Mouse (Mus musculus) myocyte (in vitro differentiated cells): ENCODE measurements at regions not wholly inside any gene's neighbourhood (a gene's known extent, or its start where the extent isn't known, plus 50 kb on each side); places are given as distances from the start of the nearest gene placed in this dataset.

Source experiments
- H3K27me3 ChIP-seq: one replicate; pipeline ENCODE4 v1.6.1; 2011; ENCODE audit not compliant: control insufficient read depth, insufficient read depth, insufficient read length
- H3K36me3 ChIP-seq: one replicate; pipeline ENCODE4 v1.6.1; 2011; ENCODE audit not compliant: control insufficient read depth, insufficient read depth
- H3K4me2 ChIP-seq: one replicate; pipeline ENCODE4 v1.6.1; 2011; ENCODE audit warnings: low read depth, control low read depth
- H3K4me3 ChIP-seq: one replicate; pipeline ENCODE4 v1.5.1; 2011; ENCODE audit warnings: mild to moderate bottlenecking, control low read depth, moderate library complexity
- H3K79me2 ChIP-seq: one replicate; pipeline ENCODE4 v1.6.1; 2011; ENCODE audit not compliant: control insufficient read depth, insufficient read depth
- H3ac ChIP-seq: one replicate; pipeline ENCODE4 v1.6.1; 2011; ENCODE audit not compliant: control insufficient read depth, insufficient read length
- CEBPB ChIP-seq: IDR thresholded peaks from 2 replicates; pipeline ENCODE4 v1.6.1; 2011; ENCODE audit warnings: mild to moderate bottlenecking, moderate library complexity; ENCODE audit not compliant: poor library complexity, insufficient read depth, severe bottlenecking
- E2F4 ChIP-seq: IDR thresholded peaks from one replicate; pipeline ENCODE4 v1.6.1; 2011; ENCODE audit warnings: mild to moderate bottlenecking, control low read depth, moderate library complexity; ENCODE audit not compliant: insufficient read depth
- MAX ChIP-seq: IDR thresholded peaks from one replicate; pipeline ENCODE4 v1.6.1; 2011; ENCODE audit warnings: low read depth, mild to moderate bottlenecking, control low read depth
- MYOD1 ChIP-seq, 3 experiments: IDR thresholded peaks; one replicate each; pipeline ENCODE4 v1.6.1; 2011; ENCODE audit warnings: control low read depth in 2 of 3, low read depth in 2 of 3, mild to moderate bottlenecking in 2 of 3, moderate library complexity in 1 of 3; ENCODE audit not compliant: insufficient read length in 2 of 3, control insufficient read depth in 1 of 3
- MYOG ChIP-seq, 3 experiments: IDR thresholded peaks; one replicate each; pipeline ENCODE4 v1.6.1; 2011; ENCODE audit warnings: control low read depth in 2 of 3, low read depth in 2 of 3, mild to moderate bottlenecking in 2 of 3; ENCODE audit not compliant: insufficient read length in 2 of 3, control insufficient read depth in 1 of 3, insufficient read depth in 1 of 3
- POLR2A ChIP-seq: IDR thresholded peaks from one replicate; pipeline ENCODE4 v1.6.1; 2011; ENCODE audit warnings: low read depth, mild to moderate bottlenecking, control low read depth, moderate library complexity; ENCODE audit not compliant: insufficient read length
- POLR2AphosphoS2 ChIP-seq: IDR thresholded peaks from one replicate; pipeline ENCODE4 v1.6.1; 2011; ENCODE audit warnings: low read depth, control low read depth; ENCODE audit not compliant: insufficient read length
- REST ChIP-seq: IDR thresholded peaks from one replicate; pipeline ENCODE4 v1.6.1; 2011; ENCODE audit warnings: mild to moderate bottlenecking, control low read depth, moderate library complexity; ENCODE audit not compliant: insufficient read depth, insufficient read length
- SRF ChIP-seq: IDR thresholded peaks from one replicate; pipeline ENCODE4 v1.6.1; 2011; ENCODE audit warnings: low read depth; ENCODE audit not compliant: control insufficient read depth, insufficient read length
- TCF12 ChIP-seq: IDR thresholded peaks from one replicate; pipeline ENCODE4 v1.6.1; 2011; ENCODE audit warnings: mild to moderate bottlenecking, control low read depth; ENCODE audit not compliant: poor library complexity, insufficient read depth, severe bottlenecking
- TCF3 ChIP-seq: IDR thresholded peaks from one replicate; pipeline ENCODE4 v1.6.1; 2011; ENCODE audit warnings: low read depth, control low read depth; ENCODE audit not compliant: insufficient read length
- USF1 ChIP-seq: IDR thresholded peaks from one replicate; pipeline ENCODE4 v1.6.1; 2011; ENCODE audit warnings: low read depth, mild to moderate bottlenecking, control low read depth, moderate library complexity

GRCm38 (mm10) chr1:106483008-106483407 is 231.1 kb downstream of the Bcl2 start:
- Histone ChIP-seq H3K27me3 (no peaks in the 10 kb centered on the region), H3ac (no peak overlapping the region), H3K4me3 (no peak overlapping the region), H3K4me2 (no peak overlapping the region), H3K79me2 (no peaks in the 10 kb centered on the region), H3K36me3 (no peaks in the 10 kb centered on the region)
- TF ChIP-seq CEBPB, result no peak
- TF ChIP-seq REST, result no peak
- no peak for TF ChIP-seq MYOG (IDR thresholded peaks at IDR 0.05; ENCODE audit: control insufficient read depth in 1 of 3, insufficient read depth in 1 of 3, insufficient read length in 2 of 3, low read depth in 2 of 3)
- TF ChIP-seq SRF, result no peak
- TF ChIP-seq MAX, result no peak

- Histone ChIP-seq H3K4me3 (no peak overlapping the region), H3K79me2 (no peaks in the 10 kb centered on the region), H3K27me3 (no peaks in the 10 kb centered on the region), H3K36me3 (no peaks in the 10 kb centered on the region), H3ac (no peak overlapping the region), H3K4me2 (no peak overlapping the region)
- TF ChIP-seq CEBPB, result no peak
These were observed 236.3 kb downstream of the Bcl2 start for GRCm38 (mm10) chr1:106477670-106478355.

GRCm38 (mm10) chr1:106468021-106468420 is 246.1 kb downstream of the Bcl2 start:
- H3K36me3 ChIP-seq, result no peaks in the 10 kb centered on the region
- H3K4me2 ChIP-seq, result no peak overlapping the region
- H3K27me3 ChIP-seq, result no peaks in the 10 kb centered on the region
- no peaks in the 10 kb centered on the region for H3K79me2 ChIP-seq
- H3ac ChIP-seq, result no peak overlapping the region
- no peak overlapping the region for H3K4me3 ChIP-seq
- TF ChIP-seq SRF, result no peak
- TF ChIP-seq USF1, result no peak
- TF ChIP-seq CEBPB, result no peak
- no peak for TF ChIP-seq MYOD1 (IDR thresholded peaks at IDR 0.05; ENCODE audit: control insufficient read depth in 1 of 3, insufficient read length in 2 of 3, low read depth in 2 of 3)
- TF ChIP-seq MYOG (IDR thresholded peaks at IDR 0.05; ENCODE audit: control insufficient read depth in 1 of 3, insufficient read depth in 1 of 3, insufficient read length in 2 of 3, low read depth in 2 of 3), result no peak
- no peak for TF ChIP-seq POLR2AphosphoS2
- TF ChIP-seq POLR2A, result no peak
- TF ChIP-seq E2F4, result no peak
- no peak for TF ChIP-seq REST
- no peak for TF ChIP-seq MAX
- TF ChIP-seq TCF12, result no peak
- TF ChIP-seq TCF3, result no peak

GRCm38 (mm10) chr1:106466644-106467043 is 247.4 kb downstream of the Bcl2 start:
- Histone ChIP-seq H3K36me3 (no peaks in the 10 kb centered on the region), H3K4me3 (no peak overlapping the region), H3K4me2 (no peak overlapping the region), H3K79me2 (no peaks in the 10 kb centered on the region), H3K27me3 (no peaks in the 10 kb centered on the region), H3ac (no peak overlapping the region)
- TF ChIP-seq E2F4, result no peak
- TF ChIP-seq MAX, result no peak
- TF ChIP-seq TCF12, result no peak
- no peak for TF ChIP-seq USF1
- no peak for TF ChIP-seq POLR2AphosphoS2
- no peak for TF ChIP-seq TCF3
- no peak for TF ChIP-seq SRF
- TF ChIP-seq MYOD1 (IDR thresholded peaks at IDR 0.05; ENCODE audit: control insufficient read depth in 1 of 3, insufficient read length in 2 of 3, low read depth in 2 of 3), result no peak
- no peak for TF ChIP-seq POLR2A

- TF ChIP-seq SRF (no peak), TCF3 (no peak), CEBPB (no peak), MYOG (IDR thresholded peaks at IDR 0.05; ENCODE audit: control insufficient read depth in 1 of 3, insufficient read depth in 1 of 3, insufficient read length in 2 of 3, low read depth in 2 of 3) (no peak), REST (no peak), POLR2A (no peak), MYOD1 (IDR thresholded peaks at IDR 0.05; ENCODE audit: control insufficient read depth in 1 of 3, insufficient read length in 2 of 3, low read depth in 2 of 3) (no peak), TCF12 (no peak), MAX (no peak)
- Histone ChIP-seq H3K4me3 (no peak overlapping the region), H3K27me3 (no peaks in the 10 kb centered on the region), H3K4me2 (no peak overlapping the region), H3K79me2 (no peaks in the 10 kb centered on the region), H3ac (no peak overlapping the region), H3K36me3 (no peaks in the 10 kb centered on the region)
These were observed 248.1 kb downstream of the Bcl2 start for GRCm38 (mm10) chr1:106465977-106466302.
